Mouse (Mus musculus): Measurements from ENCODE around the gene Ascl3. TPM values are rescaled to one million over a fixed set of nuclear protein-coding genes. Genes with fewer than 3 reads are reported as not detected.
A peak's percentile ranks its signal among the peaks of the same experiment; 100 is the strongest.

Ascl3 gene
- polyA plus RNA-seq (2012; rRNA removed) (not detected in 2 replicates), polyA plus RNA-seq (2014; fragmentation: Nextera tagmentation; extraction: Ambion mirVana) (not detected in 2 replicates)

DNA sequence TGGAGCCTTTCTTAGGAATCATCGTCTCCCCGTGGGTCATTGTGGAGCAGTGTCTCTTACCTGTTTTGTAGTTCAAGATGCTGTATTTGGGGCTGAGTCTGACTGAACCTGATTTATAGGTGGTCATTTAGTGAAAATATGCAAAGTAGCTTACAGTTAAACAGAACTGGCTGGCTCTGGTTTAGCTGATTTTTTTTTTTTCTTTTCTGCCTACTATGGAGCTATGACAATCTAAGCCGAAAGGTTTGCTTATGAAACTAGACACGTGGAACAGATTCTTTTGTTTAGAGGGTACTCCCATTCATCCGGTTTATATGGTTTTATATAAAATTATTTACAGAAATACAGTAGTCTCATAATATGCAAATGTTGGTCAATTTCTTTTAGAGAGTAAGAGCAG, at the start of gene Ascl3:
Gene Ascl3, minus strand, starts transcription at position 101 of the 400 bp plus-strand sequence.
- no peak for DNase-seq (ENCODE audit: low read depth in 3 of 3, low spot score in 3 of 3)
- Histone ChIP-seq H3K9me3 (ENCODE audit: control insufficient read depth, low read length) (no peaks in the 10 kb centered on the region), H3K4me3 (ENCODE audit: insufficient read depth in 1 of 2, low read depth in 2 of 2, low read length in 2 of 2) (no peak within 1 kb of the TSS), H3K27ac (no peak within 1 kb of the TSS), H3K27me3 (ENCODE audit: control insufficient read depth, insufficient read depth, low read length) (no peaks in the 10 kb centered on the region), H3K4me1 (replicated peaks; ENCODE audit: control insufficient read depth in 2 of 2, insufficient read depth in 2 of 2, low read length in 1 of 2) (no peaks in the 10 kb centered on the region), H3K9ac (replicated peaks) (no peak within 1 kb of the TSS), H3K4me2 (ENCODE audit: low read depth) (no peak within 1 kb of the TSS), H3K36me3 (replicated peaks; ENCODE audit: control insufficient read depth, insufficient read depth, low read depth) (peaks cover 2% of the 10 kb centered on the region)
- TF ChIP-seq EP300 (IDR thresholded peaks at IDR 0.05; ENCODE audit: low read depth) = no peak
- no peak for TF ChIP-seq CTCF (IDR thresholded peaks at IDR 0.05; ENCODE audit: low read depth)
- 67% methylated on average over 5 of the region's 5 CpGs for WGBS (ENCODE audit: insufficient replicate concordance)
- no peak for ATAC-seq (ENCODE audit: insufficient read depth)

DNA sequence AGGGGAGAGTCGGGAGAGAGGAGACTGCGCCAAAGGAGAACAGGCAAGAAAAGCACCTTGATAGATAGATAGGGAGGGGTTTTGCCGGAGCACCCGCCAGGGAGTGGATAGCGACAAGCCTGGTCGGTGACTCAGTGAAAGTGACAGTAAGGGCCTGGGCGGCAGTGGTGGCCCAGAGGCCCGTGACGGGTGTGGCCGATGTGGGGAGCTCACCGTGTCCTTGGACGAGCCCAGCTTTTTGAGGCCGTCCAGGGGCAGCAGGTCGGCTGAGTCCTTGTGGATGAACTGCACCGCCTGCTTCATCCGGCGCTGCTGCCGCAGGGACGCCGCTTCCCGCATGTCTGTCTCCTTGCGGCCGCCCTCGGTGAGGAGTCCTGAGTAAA, 49.6 kb upstream of the Ascl3 start:
- DNase-seq (ENCODE audit: low read depth in 3 of 3, low spot score in 3 of 3) = peak in 2 of 3 experiments; percentile 17 to 51
- TF ChIP-seq EP300 (IDR thresholded peaks at IDR 0.05; ENCODE audit: low read depth) (no peak), CTCF (IDR thresholded peaks at IDR 0.05; ENCODE audit: low read depth) (no peak)
- peaks cover 2 to 7% of the 10 kb centered on the region in 2 experiments; a peak in 3 of 4 replicates for H3K4me1 ChIP-seq (replicated peaks; ENCODE audit: control insufficient read depth in 2 of 2, insufficient read depth in 2 of 2, low read length in 1 of 2)
- no peaks in the 10 kb centered on the region for H3K9me3 ChIP-seq (ENCODE audit: control insufficient read depth, low read length)
- 1% methylated on average over 24 of the region's 24 CpGs for WGBS (ENCODE audit: insufficient replicate concordance)
- H3K27me3 ChIP-seq (ENCODE audit: control insufficient read depth, insufficient read depth, low read length) = peaks cover 52% of the 10 kb centered on the region
- no peak overlapping the region; the same call in 1 of the 2 replicates for H3K9ac ChIP-seq (replicated peaks)
- no peaks in the 10 kb centered on the region for H3K36me3 ChIP-seq (replicated peaks; ENCODE audit: control insufficient read depth, insufficient read depth, low read depth)
- peak overlapping the region; percentile 26 to 50 for H3K4me3 ChIP-seq (ENCODE audit: insufficient read depth in 1 of 2, low read depth in 2 of 2, low read length in 2 of 2)
- H3K27ac ChIP-seq = no peak overlapping the region
- peak overlapping the region; percentile 72 for H3K4me2 ChIP-seq (ENCODE audit: low read depth)
- peak; percentile 77 for ATAC-seq (ENCODE audit: insufficient read depth)

- TF ChIP-seq EP300 (IDR thresholded peaks at IDR 0.05; ENCODE audit: low read depth) = no peak
- no peak for TF ChIP-seq CTCF (IDR thresholded peaks at IDR 0.05; ENCODE audit: low read depth)
- peaks cover 21% of the 10 kb centered on the region in 2 experiments for H3K4me1 ChIP-seq (replicated peaks; ENCODE audit: control insufficient read depth in 2 of 2, insufficient read depth in 2 of 2, low read length in 1 of 2)
- DNase-seq (ENCODE audit: low read depth in 3 of 3, low spot score in 3 of 3) = no peak
Measured at GRCm38 (mm10) chr7:109772251-109772650, 40.7 kb upstream of the Ascl3 start.

DNA sequence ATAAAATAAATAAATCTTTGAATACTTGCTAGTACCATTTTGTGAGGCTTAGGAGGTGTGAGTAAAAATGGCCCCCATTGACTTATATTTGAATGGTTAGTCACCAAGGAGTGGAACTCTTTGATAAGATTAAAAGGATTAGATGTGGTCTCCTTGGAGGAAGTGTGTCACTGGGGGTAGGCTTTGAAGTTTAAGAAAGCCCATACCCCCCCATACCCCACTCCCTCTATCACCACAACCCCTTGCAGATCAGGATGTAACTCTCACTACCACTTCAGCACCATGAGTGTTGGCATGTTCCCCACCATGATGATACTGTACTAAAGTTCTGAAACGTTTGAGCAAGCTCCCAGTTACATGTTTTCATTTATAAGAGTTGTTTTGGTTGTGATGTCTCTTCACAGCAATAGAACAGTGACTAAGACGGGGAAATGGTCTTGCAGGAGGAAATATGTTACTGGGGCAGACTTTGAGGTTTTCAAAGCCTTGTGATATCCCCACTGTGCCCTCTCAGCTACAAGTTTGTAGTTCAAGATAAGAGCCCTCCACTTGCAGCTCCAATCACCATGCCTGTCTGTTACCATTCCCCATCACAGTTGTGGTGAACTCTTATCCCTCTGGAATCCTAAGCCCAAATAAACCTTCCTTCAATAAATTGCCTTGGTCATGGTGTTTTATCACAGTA, 37.3 kb upstream of the Ascl3 start:
- no peak overlapping the region for H3K4me3 ChIP-seq (ENCODE audit: insufficient read depth in 1 of 2, low read depth in 2 of 2, low read length in 2 of 2)
- no peak for TF ChIP-seq CTCF (IDR thresholded peaks at IDR 0.05; ENCODE audit: low read depth)
- ATAC-seq (ENCODE audit: insufficient read depth) (peak; percentile 51; the same call in 1 of the 2 replicates), DNase-seq (ENCODE audit: low read depth in 3 of 3, low spot score in 3 of 3) (no peak)
- H3K9ac ChIP-seq (replicated peaks) = no peak overlapping the region
- H3K9me3 ChIP-seq (ENCODE audit: control insufficient read depth, low read length) = no peaks in the 10 kb centered on the region
- peak overlapping the region; percentile 13; the same call in 1 of the 2 replicates for H3K4me2 ChIP-seq (ENCODE audit: low read depth)
- no peaks in the 10 kb centered on the region for H3K27me3 ChIP-seq (ENCODE audit: control insufficient read depth, insufficient read depth, low read length)
- no peak overlapping the region for H3K27ac ChIP-seq
- peaks cover 24 to 29% of the 10 kb centered on the region in 2 experiments for H3K4me1 ChIP-seq (replicated peaks; ENCODE audit: control insufficient read depth in 2 of 2, insufficient read depth in 2 of 2, low read length in 1 of 2)
- 6% methylated on average over 2 of the region's 2 CpGs for WGBS (ENCODE audit: insufficient replicate concordance)
- H3K36me3 ChIP-seq (replicated peaks; ENCODE audit: control insufficient read depth, insufficient read depth, low read depth) = no peaks in the 10 kb centered on the region

More at GRCm38 (mm10) chr7:109772251-109772650, 40.7 kb upstream of the Ascl3 start:
- Histone ChIP-seq H3K9ac (replicated peaks) (no peak overlapping the region), H3K4me3 (ENCODE audit: insufficient read depth in 1 of 2, low read depth in 2 of 2, low read length in 2 of 2) (no peak overlapping the region), H3K27me3 (ENCODE audit: control insufficient read depth, insufficient read depth, low read length) (no peaks in the 10 kb centered on the region), H3K9me3 (ENCODE audit: control insufficient read depth, low read length) (no peaks in the 10 kb centered on the region), H3K4me2 (ENCODE audit: low read depth) (no peak overlapping the region), H3K27ac (no peak overlapping the region), H3K36me3 (replicated peaks; ENCODE audit: control insufficient read depth, insufficient read depth, low read depth) (no peaks in the 10 kb centered on the region)
- no peak for ATAC-seq (ENCODE audit: insufficient read depth)

- TF ChIP-seq EP300 (IDR thresholded peaks at IDR 0.05; ENCODE audit: low read depth) (peak; percentile 33; the same call in 1 of the 2 replicates), CTCF (IDR thresholded peaks at IDR 0.05; ENCODE audit: low read depth) (no peak)
- H3K9me3 ChIP-seq (ENCODE audit: control insufficient read depth, low read length) = no peaks in the 10 kb centered on the region
- DNase-seq (ENCODE audit: low read depth in 3 of 3, low spot score in 3 of 3) = peak; percentile 44 to 60 (median 57)
- H3K36me3 ChIP-seq (replicated peaks; ENCODE audit: control insufficient read depth, insufficient read depth, low read depth) = no peaks in the 10 kb centered on the region
- H3K4me3 ChIP-seq (ENCODE audit: insufficient read depth in 1 of 2, low read depth in 2 of 2, low read length in 2 of 2) = no peak overlapping the region
- H3K27ac ChIP-seq = peak overlapping the region; percentile 3; the same call in 1 of the 2 replicates
- WGBS (ENCODE audit: insufficient replicate concordance) = 49% methylated on average over 7 of the region's 7 CpGs
- peak overlapping the region; percentile 19 for H3K4me2 ChIP-seq (ENCODE audit: low read depth)
- ATAC-seq (ENCODE audit: insufficient read depth) = peak; percentile 90
- H3K4me1 ChIP-seq (replicated peaks; ENCODE audit: control insufficient read depth in 2 of 2, insufficient read depth in 2 of 2, low read length in 1 of 2) = peaks cover 24 to 29% of the 10 kb centered on the region in 2 experiments
- H3K9ac ChIP-seq (replicated peaks) = no peak overlapping the region
- H3K27me3 ChIP-seq (ENCODE audit: control insufficient read depth, insufficient read depth, low read length) = no peaks in the 10 kb centered on the region
Measured at GRCm38 (mm10) chr7:109767575-109768350, 36.2 kb upstream of the Ascl3 start.
